ENCODE assay signal across 12 mouse cellular contexts in the genomic region with DNA sequence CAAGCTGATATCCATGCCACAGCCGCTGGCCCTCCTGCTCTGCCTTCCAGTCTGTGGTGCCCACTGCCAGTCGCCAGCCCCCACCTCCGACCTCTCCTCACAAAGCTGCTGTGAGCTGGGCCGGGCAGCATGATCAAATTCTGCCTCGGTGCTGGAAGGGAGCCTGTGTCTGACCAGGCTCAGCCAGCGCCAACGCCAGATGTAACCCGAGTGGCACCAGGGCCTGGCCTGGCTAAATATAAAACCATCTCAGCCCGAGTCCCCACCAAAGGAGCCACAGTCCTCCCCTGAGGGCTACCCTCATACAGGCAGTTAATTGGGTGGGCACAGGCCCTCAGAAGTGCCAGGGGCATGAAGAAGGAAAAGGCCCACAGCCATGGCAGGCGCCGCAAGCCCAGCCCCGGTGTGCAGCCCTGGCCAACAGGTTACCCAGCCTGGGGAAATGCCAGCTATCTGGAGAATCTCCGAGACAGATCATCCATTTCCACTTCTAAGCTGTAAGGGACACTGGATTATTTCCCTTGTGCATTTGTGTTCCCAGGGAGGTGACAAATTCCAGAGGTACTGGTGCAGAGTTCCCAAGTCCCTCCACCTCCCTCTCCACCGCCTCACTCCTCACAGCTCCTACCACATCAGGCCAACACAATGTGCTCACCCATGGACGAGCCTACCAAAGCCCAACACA. TPM values are rescaled to one million over a fixed set of nuclear protein-coding genes. Genes with fewer than 3 reads are reported as not detected.
DNase-seq lines count a peak whose midpoint lies in the region; ATAC-seq and TF ChIP-seq lines count a peak whose summit lies in the region.
"Had no signal": no experiment of that assay in that cellular context is flagged by ENCODE, and none has a peak within 500 bp of the region (broad histone marks: within the 10 kb centered on the region; RNA-seq: fewer than 3 reads in every experiment).

No protein-coding gene starts in this region.

- H3K27me3 ChIP-seq in liver, postnatal 0 days (ENCODE audit: insufficient read depth, low read length) = no peaks in the 10 kb centered on the region
- no peaks in the 10 kb centered on the region for H3K27me3 ChIP-seq in forebrain, embryonic 14.5 days (replicated peaks; ENCODE audit: control insufficient read depth, insufficient read depth, low read length)
- H3K27me3 ChIP-seq: midbrain, embryonic 12.5 days had no signal

- ATAC-seq in liver, postnatal 0 days = no peak
- ATAC-seq in forebrain, embryonic 14.5 days = no peak

- H3K9ac ChIP-seq in liver, postnatal 0 days (replicated peaks) = no peak overlapping the region; the same call in 1 of the 2 replicates
- no peak overlapping the region for H3K9ac ChIP-seq in forebrain, embryonic 14.5 days (ENCODE audit: low read length)
- H3K9ac ChIP-seq: midbrain, embryonic 12.5 days had no signal

- intact Hi-C loops in left cerebral cortex, postnatal 10 days (cut with DNase I) = no loop called here

- no peak overlapping the region for H3K4me2 ChIP-seq in liver, postnatal 0 days (ENCODE audit: low read depth, low read length)
- no peak overlapping the region for H3K4me2 ChIP-seq in forebrain, embryonic 14.5 days (ENCODE audit: low read length)
- H3K4me2 ChIP-seq: midbrain, embryonic 12.5 days had no signal

- no peak for TF ChIP-seq EP300 in liver, postnatal 0 days (IDR thresholded peaks at IDR 0.05; ENCODE audit: low read depth)

- peak; percentile 28 for DNase-seq in cerebellum, adult 11 months
- no peak for DNase-seq in cerebellum, postnatal 4 days (ENCODE audit: low spot score in 2 of 2)
- DNase-seq in left cerebral cortex, postnatal 10 days (ENCODE audit: extremely low spot score in 1 of 2, low spot score in 2 of 2) = peak; percentile 3 to 35
- no peak for DNase-seq in left cerebral cortex, adult 9 months (ENCODE audit: low spot score in 2 of 2)
- DNase-seq in cerebellum, postnatal 10 days = peak; percentile 51 to 58
- DNase-seq in heart, postnatal 4 days = peak; percentile 29
- no peak for DNase-seq in liver, postnatal 0 days
- DNase-seq in forebrain, embryonic 14.5 days (ENCODE audit: low spot score) = no peak

- no peak for TF ChIP-seq CTCF in liver, postnatal 0 days (IDR thresholded peaks at IDR 0.05; ENCODE audit: low read depth)

- H3K36me3 ChIP-seq in liver, postnatal 0 days (replicated peaks; ENCODE audit: insufficient read depth, low read length) = peaks cover 24% of the 10 kb centered on the region
- peaks cover 59% of the 10 kb centered on the region for H3K36me3 ChIP-seq in forebrain, embryonic 14.5 days (ENCODE audit: control insufficient read depth, insufficient read depth, low read length)

- H3K4me3 ChIP-seq in liver, postnatal 0 days (ENCODE audit: low read depth, low read length) = no peak overlapping the region
- no peak overlapping the region for H3K4me3 ChIP-seq in forebrain, embryonic 14.5 days (ENCODE audit: low read depth, low read length)
- H3K4me3 ChIP-seq: midbrain, embryonic 12.5 days had no signal

- no peaks in the 10 kb centered on the region for H3K9me3 ChIP-seq in liver, postnatal 0 days (ENCODE audit: low read length)
- no peaks in the 10 kb centered on the region for H3K9me3 ChIP-seq in forebrain, embryonic 14.5 days (replicated peaks; ENCODE audit: control insufficient read depth, low read length)
- H3K9me3 ChIP-seq: midbrain, embryonic 12.5 days had no signal

- peaks cover 8% of the 10 kb centered on the region for H3K4me1 ChIP-seq in liver, postnatal 0 days (ENCODE audit: insufficient read depth)
- H3K4me1 ChIP-seq in forebrain, embryonic 14.5 days (ENCODE audit: control insufficient read depth, insufficient read depth, low read length) = no peaks in the 10 kb centered on the region

- no peak overlapping the region for H3K27ac ChIP-seq in liver, postnatal 0 days (ENCODE audit: low read depth)
- H3K27ac ChIP-seq in forebrain, embryonic 14.5 days (ENCODE audit: low read depth, low read length) = no peak overlapping the region
- H3K27ac ChIP-seq: midbrain, embryonic 12.5 days had no signal

- 88% methylated on average over 15 of the region's 15 CpGs for WGBS in liver, postnatal 0 days (ENCODE audit: insufficient replicate concordance)
- 86% methylated on average over 15 of the region's 15 CpGs for WGBS in forebrain, embryonic 14.5 days

RNA-seq across cellular contexts. Expression of a gene that starts 8.3 kb away (rescaled TPM):
- 100 to 1,000 TPM; 141 to 145 TPM for total RNA-seq in left cerebral cortex, postnatal 10 days (2021)
- total RNA-seq in heart, postnatal 4 days (2021) = 100 to 1,000 TPM; 517 to 525 TPM
- 298 and 304 TPM in 2 replicates for polyA plus RNA-seq in liver, postnatal 0 days (2015; fragmentation: Nextera tagmentation; extraction: Ambion mirVana)
- 370 and 449 TPM in 2 replicates for polyA plus RNA-seq in forebrain, embryonic 14.5 days (2014; fragmentation: Nextera tagmentation; extraction: Ambion mirVana)

RNA-seq across cellular contexts. Expression of a gene that starts 33.0 kb away (rescaled TPM):
- total RNA-seq in left cerebral cortex, postnatal 10 days (2021) = 100 to 1,000 TPM; 642 to 649 TPM
- 100 to 1,000 TPM; 162 to 169 TPM for total RNA-seq in heart, postnatal 4 days (2021)
- 252 and 258 TPM in 2 replicates for polyA plus RNA-seq in liver, postnatal 0 days (2015; fragmentation: Nextera tagmentation; extraction: Ambion mirVana)
- polyA plus RNA-seq in forebrain, embryonic 14.5 days (2014; fragmentation: Nextera tagmentation; extraction: Ambion mirVana) = 806 and 815 TPM in 2 replicates

RNA-seq across cellular contexts. Expression of a gene that starts 33.2 kb away (rescaled TPM):
- 10 to 100 TPM; 35.9 to 36.3 TPM for total RNA-seq in left cerebral cortex, postnatal 10 days (2021)
- 10 to 100 TPM; 21.3 to 22.8 TPM for total RNA-seq in heart, postnatal 4 days (2021)
- 29.4 and 31.6 TPM in 2 replicates for polyA plus RNA-seq in liver, postnatal 0 days (2015; fragmentation: Nextera tagmentation; extraction: Ambion mirVana)
- 30.1 and 43.0 TPM in 2 replicates for polyA plus RNA-seq in forebrain, embryonic 14.5 days (2014; fragmentation: Nextera tagmentation; extraction: Ambion mirVana)

RNA-seq across cellular contexts. Expression of a gene that starts 39.2 kb away (rescaled TPM):
- total RNA-seq in left cerebral cortex, postnatal 10 days (2021) = not detected
- total RNA-seq in heart, postnatal 4 days (2021) = not detected
- not detected in 2 replicates for polyA plus RNA-seq in liver, postnatal 0 days (2015; fragmentation: Nextera tagmentation; extraction: Ambion mirVana)
- not detected in 2 replicates for polyA plus RNA-seq in forebrain, embryonic 14.5 days (2014; fragmentation: Nextera tagmentation; extraction: Ambion mirVana)
- polyA plus RNA-seq: embryonic facial prominence, embryonic 11.5 days; intestine, embryonic 14.5 days; midbrain, embryonic 12.5 days; small intestine, adult 2 months had no signal

Comparison
In these comparisons a context has a peak if more than half of its experiments do, and no peak if none do; other contexts are left out.
1. DNase-seq: peak in cerebellum, adult 11 months (single experiment), left cerebral cortex, postnatal 10 days (2 of 2), cerebellum, postnatal 10 days (2 of 2) and heart, postnatal 4 days (single experiment); none in cerebellum, postnatal 4 days (0 of 2), left cerebral cortex, adult 9 months (0 of 2), liver, postnatal 0 days (single experiment) and forebrain, embryonic 14.5 days (single experiment).